Mouse (Mus musculus) heart, postnatal 0 days (tissue): ENCODE measurements around the gene As3mt. TPM values are rescaled to one million over a fixed set of nuclear protein-coding genes. Genes with fewer than 3 reads are reported as not detected.
A peak's percentile ranks its signal among the peaks of the same experiment; 100 is the strongest.

Experiments used
- ATAC-seq: fragments of 200-750 bp; cut with Nextera tagmentation; 2 replicates; pipeline ENCODE4 v1.8.0; 2017; ENCODE audit warnings: low read depth, moderate number of reproducible peaks, moderate library complexity; ENCODE audit not compliant: insufficient read depth
- DNase-seq: peaks from one replicate; pipeline ENCODE4 v3.0.0-alpha.2; 2016; ENCODE audit warnings: low spot score
- H3K27ac ChIP-seq: fragments of 300-500 bp; sonication (generic); 2 replicates; pipeline ENCODE4 v1.5.1; 2014; ENCODE audit warnings: low read depth, mild to moderate bottlenecking
- H3K27me3 ChIP-seq: fragments of 300-500 bp; sonication (generic); 2 replicates; pipeline ENCODE4 v1.6.1; 2014; ENCODE audit warnings: low read length, mixed read lengths; ENCODE audit not compliant: control insufficient read depth, insufficient read depth
- H3K36me3 ChIP-seq: fragments of 300-500 bp; sonication (generic); replicated peaks from 2 replicates; pipeline ENCODE4 v1.6.1; 2014; ENCODE audit warnings: low read length, mixed read lengths; ENCODE audit not compliant: control insufficient read depth, insufficient read depth
- H3K4me1 ChIP-seq: fragments of 300-500 bp; sonication (generic); 2 replicates; pipeline ENCODE4 v1.6.1; 2014; ENCODE audit warnings: antibody characterized with exemption; ENCODE audit not compliant: control insufficient read depth, insufficient read depth
- H3K4me2 ChIP-seq: fragments of 300-500 bp; sonication (generic); 2 replicates; pipeline ENCODE4 v1.6.1; 2014; ENCODE audit warnings: low read depth, mild to moderate bottlenecking, low read length, moderate library complexity
- H3K4me3 ChIP-seq: fragments of 300-500 bp; sonication (generic); 2 replicates; pipeline ENCODE4 v1.5.1; 2014; ENCODE audit warnings: low read depth, low read length
- H3K9ac ChIP-seq: fragments of 300-500 bp; sonication (generic); replicated peaks from 2 replicates; pipeline ENCODE4 v1.6.1; 2014; ENCODE audit warnings: low read depth, low read length, mixed read lengths
- H3K9me3 ChIP-seq: fragments of 300-500 bp; sonication (generic); replicated peaks from 2 replicates; pipeline ENCODE4 v1.6.1; 2016; ENCODE audit warnings: low read length; ENCODE audit not compliant: control insufficient read depth
- CTCF ChIP-seq: IDR thresholded peaks from 2 replicates; pipeline ENCODE4 v1.5.1; 2016; ENCODE audit warnings: antibody characterized with exemption, control low read depth, low read depth
- EP300 ChIP-seq: IDR thresholded peaks from 2 replicates; pipeline ENCODE4 v1.6.1; 2016; ENCODE audit warnings: antibody characterized with exemption, low read depth
- WGBS: fragments of 180-500 bp; shearing (Covaris S2); extraction: QIAGEN DNeasy Blood & Tissue Kit; methylation state at CpG from one replicate; pipeline ENCODE4 v1.1.7; 2014; 5-methylcytosine and 5-hydroxymethylcytosine counted together
- polyA plus RNA-seq: library from polyadenylated mRNA; unstranded; fragments of >200 nt; fragmentation: Nextera tagmentation; extraction: Ambion mirVana; gene quantifications from 2 replicates; pipeline ENCODE4 v1.2.1, GENCODE M21; 2015
- total RNA-seq: library from RNA; depleted of rRNA; stranded (reverse); fragments of >200 nt; gene quantifications from 2 replicates; pipeline ENCODE4 v1.2.3, GENCODE M21; 2014; ENCODE audit warnings: low replicate concordance

Gene As3mt
- total and polyA plus RNA-seq, 2 experiments from 2014 or later: 24.1 to 61.7 TPM

DNA sequence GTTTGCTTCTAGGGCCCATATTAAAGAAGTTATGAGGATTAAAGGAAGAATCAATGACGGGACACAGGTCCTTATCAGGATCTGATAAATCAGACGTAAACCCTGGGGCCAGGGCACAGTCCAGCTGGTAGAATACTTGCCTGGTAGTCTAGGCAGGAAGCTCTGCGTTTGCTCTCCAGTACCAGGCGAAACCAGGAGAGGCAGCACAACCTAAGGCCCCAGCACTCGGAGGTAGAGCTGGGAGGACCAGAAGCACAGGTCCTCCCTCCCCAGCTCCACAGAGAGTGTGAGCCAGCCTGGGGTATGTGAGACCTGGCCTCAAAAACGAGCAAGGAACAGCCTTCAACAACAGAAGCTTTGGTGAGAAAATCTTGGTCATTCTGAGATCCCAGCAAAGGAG is 34.3 kb downstream of the As3mt start:
- Histone ChIP-seq H3K9me3 (no peaks in the 10 kb centered on the region), H3K4me2 (no peak overlapping the region), H3K27ac (no peak overlapping the region), H3K4me1 (no peaks in the 10 kb centered on the region), H3K9ac (no peak overlapping the region), H3K27me3 (no peaks in the 10 kb centered on the region), H3K36me3 (peaks cover 11% of the 10 kb centered on the region), H3K4me3 (no peak overlapping the region)
- TF ChIP-seq CTCF: no peak
- TF ChIP-seq EP300: no peak
- ATAC-seq (no peak), DNase-seq (no peak)
- 42% methylated on average over 6 of the region's 6 CpGs for WGBS

DNA sequence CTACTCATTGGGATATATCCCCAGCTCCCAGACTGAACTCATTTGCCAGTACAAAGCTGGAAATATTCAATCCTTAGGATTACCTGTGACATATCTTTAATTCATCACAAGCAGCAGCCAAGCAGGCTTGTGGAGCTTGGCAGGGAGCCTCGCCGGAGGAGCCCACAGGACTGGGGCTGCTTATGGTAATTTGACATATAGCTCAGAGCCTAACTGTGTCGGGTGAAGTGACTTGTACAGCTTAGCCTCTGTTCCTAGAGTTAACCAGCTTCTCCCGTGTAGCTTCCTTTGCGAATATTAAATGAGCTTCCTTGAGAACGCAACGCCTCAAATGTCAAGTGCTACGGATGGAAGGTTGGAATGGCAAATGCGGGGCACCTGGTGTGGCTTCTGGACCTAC is 37.4 kb downstream of the As3mt start:
- TF ChIP-seq CTCF (no peak), EP300 (no peak)
- Histone ChIP-seq H3K27me3 (no peaks in the 10 kb centered on the region), H3K4me1 (no peaks in the 10 kb centered on the region), H3K4me3 (no peak overlapping the region), H3K9me3 (no peaks in the 10 kb centered on the region), H3K9ac (no peak overlapping the region), H3K36me3 (no peaks in the 10 kb centered on the region; the same call in 1 of the 2 replicates), H3K27ac (no peak overlapping the region), H3K4me2 (no peak overlapping the region)
- DNase-seq (no peak), ATAC-seq (no peak)
- 73% methylated on average over 9 of the region's 9 CpGs for WGBS

DNA sequence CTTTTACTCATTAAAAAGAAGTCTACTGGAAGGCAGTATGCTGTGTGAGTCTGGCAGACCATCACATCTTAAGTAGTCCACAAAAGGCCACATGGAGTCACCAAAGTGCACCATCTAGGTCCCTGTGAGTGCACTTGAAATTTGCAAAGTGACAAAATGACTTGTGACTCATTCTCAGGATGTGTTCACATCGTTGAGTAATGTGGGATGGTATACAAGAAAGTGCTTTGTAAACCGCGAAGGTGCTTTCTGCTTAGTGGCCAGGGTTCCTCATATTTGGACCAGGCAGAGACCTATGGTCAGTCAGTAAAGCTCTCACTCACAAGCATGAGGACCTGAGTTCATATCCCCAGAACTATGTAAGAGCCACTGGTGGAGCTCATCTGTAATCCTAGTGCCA is 40.5 kb downstream of the As3mt start:
- no peaks in the 10 kb centered on the region for H3K36me3 ChIP-seq
- H3K9me3 ChIP-seq: no peaks in the 10 kb centered on the region
- TF ChIP-seq EP300: no peak
- no peak for TF ChIP-seq CTCF
- H3K4me1 ChIP-seq: no peaks in the 10 kb centered on the region
- no peak overlapping the region for H3K4me3 ChIP-seq
- H3K9ac ChIP-seq: no peak overlapping the region
- 78% methylated on average over 3 of the region's 3 CpGs for WGBS
- H3K27me3 ChIP-seq: no peaks in the 10 kb centered on the region
- ATAC-seq (no peak), DNase-seq (no peak)
- H3K4me2 ChIP-seq: no peak overlapping the region
- H3K27ac ChIP-seq: no peak overlapping the region

DNA sequence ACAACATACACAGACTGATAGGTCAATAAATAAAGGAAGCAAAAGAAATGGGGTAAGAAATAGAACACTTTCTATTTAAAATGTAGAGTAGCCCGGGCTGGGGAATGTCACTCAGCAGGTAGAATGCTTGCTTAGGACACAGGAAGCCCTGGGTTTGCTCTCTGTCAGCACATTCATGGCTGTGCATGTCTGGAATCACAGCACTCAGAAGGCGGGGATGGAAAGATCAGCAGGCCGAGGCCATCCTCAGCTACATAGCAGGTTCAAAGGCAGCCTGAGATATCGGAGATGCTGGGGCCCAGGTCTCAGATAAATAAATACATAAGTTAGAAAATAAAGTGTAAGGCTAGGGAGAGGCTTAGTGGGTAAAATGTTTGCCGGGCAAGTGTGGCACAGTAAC is 45.0 kb downstream of the As3mt start:
- Histone ChIP-seq H3K4me1 (no peaks in the 10 kb centered on the region), H3K9ac (no peak overlapping the region), H3K9me3 (no peaks in the 10 kb centered on the region), H3K4me3 (no peak overlapping the region), H3K27me3 (peaks cover 5% of the 10 kb centered on the region; the same call in 1 of the 2 replicates), H3K4me2 (no peak overlapping the region), H3K27ac (no peak overlapping the region), H3K36me3 (no peaks in the 10 kb centered on the region)
- WGBS: 69% methylated on average over 5 of the region's 5 CpGs
- ATAC-seq (no peak), DNase-seq (no peak)
- no peak for TF ChIP-seq CTCF

DNA sequence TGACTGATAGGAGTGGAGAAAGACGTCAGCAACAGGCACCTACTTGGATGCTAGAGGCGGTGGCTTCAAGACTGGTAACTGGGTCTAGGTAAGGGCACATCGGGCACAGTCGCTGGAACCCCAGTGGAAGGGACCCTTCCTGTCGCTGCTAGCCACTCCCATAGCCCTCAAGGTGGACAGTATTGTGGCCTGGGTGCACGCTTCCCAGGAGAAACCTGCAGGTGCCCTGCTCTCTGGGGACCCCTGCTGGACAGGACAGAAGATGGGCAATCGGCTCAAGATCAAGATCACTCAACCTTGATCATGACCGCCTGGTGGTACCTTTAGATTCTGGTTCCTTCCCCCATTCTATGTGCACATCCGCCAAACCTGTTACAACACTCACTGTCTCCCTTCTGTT is 47.8 kb downstream of the As3mt start:
- Histone ChIP-seq H3K4me1 (no peaks in the 10 kb centered on the region), H3K36me3 (no peaks in the 10 kb centered on the region), H3K27ac (no peak overlapping the region), H3K4me3 (no peak overlapping the region), H3K27me3 (peaks cover 5% of the 10 kb centered on the region; the same call in 1 of the 2 replicates), H3K9ac (no peak overlapping the region), H3K9me3 (no peaks in the 10 kb centered on the region), H3K4me2 (no peak overlapping the region)
- WGBS: 52% methylated on average over 9 of the region's 9 CpGs
- ATAC-seq (no peak), DNase-seq (no peak)
- TF ChIP-seq CTCF (peak; percentile 37), EP300 (no peak)

DNA sequence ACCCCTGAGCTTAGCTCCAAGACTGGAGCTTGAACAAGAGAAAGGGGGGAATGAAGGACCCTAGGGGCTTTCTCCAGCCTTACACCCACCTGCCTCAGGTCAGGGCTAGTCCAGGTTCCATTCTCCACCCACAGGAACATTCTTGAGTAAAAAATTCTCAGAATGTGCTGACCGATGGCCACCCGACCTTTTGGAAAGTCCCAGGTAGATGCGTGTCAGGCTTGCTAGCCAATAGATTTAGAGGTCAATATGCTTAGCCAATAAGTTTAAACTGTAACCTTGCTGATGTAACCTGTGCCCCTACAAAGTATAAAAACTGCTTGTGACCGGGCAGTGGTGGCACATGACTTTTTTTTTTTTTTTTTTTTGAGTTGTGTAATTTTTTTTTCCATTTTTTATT is 49.0 kb downstream of the As3mt start:
- H3K4me3 ChIP-seq: no peak overlapping the region
- WGBS: 85% methylated on average over 4 of the region's 4 CpGs
- no peaks in the 10 kb centered on the region for H3K4me1 ChIP-seq
- H3K9me3 ChIP-seq: no peaks in the 10 kb centered on the region
- H3K9ac ChIP-seq: no peak overlapping the region
- H3K4me2 ChIP-seq: no peak overlapping the region
- no peaks in the 10 kb centered on the region for H3K36me3 ChIP-seq
- TF ChIP-seq CTCF (no peak), EP300 (no peak)
- H3K27ac ChIP-seq: no peak overlapping the region
- ATAC-seq: no peak
- H3K27me3 ChIP-seq: peaks cover 5% of the 10 kb centered on the region; the same call in 1 of the 2 replicates
- DNase-seq: no peak
